Mouse (Mus musculus) intestine, embryonic 14.5 days (tissue): ENCODE measurements at regions not wholly inside any gene's neighbourhood (a gene's known extent, or its start where the extent isn't known, plus 50 kb on each side); places are given as distances from the start of the nearest gene placed in this dataset.

Experiments used
- ATAC-seq: fragments of 200-750 bp; cut with Nextera tagmentation; replicated peaks from 2 replicates; pipeline ENCODE4 v1.8.0; 2017; ENCODE audit warnings: low read depth, moderate number of reproducible peaks, moderate TSS enrichment, moderate library complexity; ENCODE audit not compliant: low FRiP score, low TSS enrichment
- DNase-seq: peaks from one replicate; pipeline ENCODE4 v3.0.0-alpha.2; 2018; ENCODE audit warnings: low spot score
- H3K27ac ChIP-seq: fragments of 300-500 bp; sonication (generic); 2 replicates; pipeline ENCODE4 v1.5.1; 2014; ENCODE audit warnings: low read depth, mild to moderate bottlenecking, control low read depth
- H3K27me3 ChIP-seq: fragments of 300-500 bp; sonication (generic); replicated peaks from 2 replicates; pipeline ENCODE4 v1.6.1; 2014; ENCODE audit warnings: low read length, control low read depth; ENCODE audit not compliant: control insufficient read depth, insufficient read depth
- H3K36me3 ChIP-seq: fragments of 300-500 bp; sonication (generic); 2 replicates; pipeline ENCODE4 v1.6.1; 2014; ENCODE audit warnings: low read length, control low read depth; ENCODE audit not compliant: control insufficient read depth, insufficient read depth
- H3K4me1 ChIP-seq: fragments of 300-500 bp; sonication (generic); replicated peaks from 2 replicates; pipeline ENCODE4 v1.6.1; 2014; ENCODE audit warnings: low read length, control low read depth, mixed read lengths; ENCODE audit not compliant: control insufficient read depth, insufficient read depth
- H3K4me2 ChIP-seq: fragments of 300-500 bp; sonication (generic); 2 replicates; pipeline ENCODE4 v1.6.1; 2014; ENCODE audit warnings: low read length
- H3K4me3 ChIP-seq: fragments of 300-500 bp; sonication (generic); 2 replicates; pipeline ENCODE4 v1.5.1; 2014; ENCODE audit warnings: low read depth, low read length, control low read depth, mixed read lengths
- H3K9ac ChIP-seq: fragments of 300-500 bp; sonication (generic); 2 replicates; pipeline ENCODE4 v1.6.1; 2014; ENCODE audit warnings: mild to moderate bottlenecking, low read length
- H3K9me3 ChIP-seq: fragments of 300-500 bp; sonication (generic); 2 replicates; pipeline ENCODE4 v1.6.1; 2016; ENCODE audit warnings: low read length, control low read depth; ENCODE audit not compliant: control insufficient read depth
- WGBS: fragments of 180-500 bp; shearing (Covaris S2); extraction: QIAGEN DNeasy Blood & Tissue Kit; methylation state at CpG from one replicate; pipeline ENCODE4 v1.1.7; 2014; 5-methylcytosine and 5-hydroxymethylcytosine counted together

- no peak overlapping the region for H3K4me3 ChIP-seq
- no peaks in the 10 kb centered on the region for H3K27me3 ChIP-seq
- DNase-seq: no peak
- 74% methylated on average over 4 of the region's 4 CpGs for WGBS
- H3K36me3 ChIP-seq: no peaks in the 10 kb centered on the region
- H3K4me1 ChIP-seq: no peaks in the 10 kb centered on the region
- no peak overlapping the region for H3K27ac ChIP-seq
- ATAC-seq: no peak
- no peak overlapping the region for H3K4me2 ChIP-seq
- H3K9me3 ChIP-seq: no peaks in the 10 kb centered on the region
- H3K9ac ChIP-seq: no peak overlapping the region
Measured at GRCm38 (mm10) chr12:95937705-95938104, 245.7 kb downstream of the Flrt2 start.

GRCm38 (mm10) chr12:95940465-95941012 is 248.5 kb downstream of the Flrt2 start:
- H3K27me3 ChIP-seq: no peaks in the 10 kb centered on the region
- no peak for DNase-seq
- no peaks in the 10 kb centered on the region for H3K36me3 ChIP-seq
- no peaks in the 10 kb centered on the region for H3K9me3 ChIP-seq
- no peak overlapping the region for H3K9ac ChIP-seq
- 80% methylated on average over 1 of the region's 1 CpGs for WGBS
- no peak overlapping the region for H3K4me3 ChIP-seq
- no peak overlapping the region for H3K27ac ChIP-seq
- no peaks in the 10 kb centered on the region for H3K4me1 ChIP-seq
- H3K4me2 ChIP-seq: no peak overlapping the region
- ATAC-seq: no peak

DNA sequence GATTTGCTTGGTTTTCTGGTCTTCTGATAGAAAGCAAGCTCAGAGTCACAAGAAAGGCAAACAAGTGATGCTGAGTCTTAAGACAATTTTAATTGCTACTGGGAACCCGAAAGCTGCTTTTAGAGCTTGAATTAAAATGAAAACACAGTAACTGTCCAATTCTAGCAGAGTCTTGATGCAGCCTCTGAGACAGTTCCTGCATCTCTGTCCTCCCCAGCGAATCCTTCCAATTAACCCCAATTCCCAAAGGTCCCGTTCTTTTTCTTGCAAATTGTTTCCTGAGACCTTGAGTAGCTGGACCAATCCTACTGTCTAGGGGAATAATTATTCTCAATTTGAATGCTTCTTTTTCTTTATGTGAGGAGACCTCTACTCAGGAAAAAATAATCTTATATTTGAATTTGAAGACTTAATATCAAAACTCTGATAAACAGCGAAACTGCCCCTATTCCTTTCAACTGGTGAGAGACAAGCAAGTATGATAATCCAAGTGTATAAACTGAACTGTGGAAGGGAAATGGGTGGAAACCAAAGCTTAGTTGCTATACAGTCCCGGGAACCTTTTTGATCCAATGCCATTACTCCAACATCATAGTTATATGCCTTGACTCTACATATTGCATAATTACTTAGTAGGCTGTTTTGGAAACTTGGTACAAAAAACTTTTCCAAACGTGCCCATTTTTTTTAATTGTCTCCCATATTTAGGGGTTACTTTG is 267.9 kb downstream of the Flrt2 start:
- Histone ChIP-seq H3K27me3 (no peaks in the 10 kb centered on the region), H3K36me3 (no peaks in the 10 kb centered on the region), H3K9ac (no peak overlapping the region), H3K4me3 (no peak overlapping the region), H3K4me1 (no peaks in the 10 kb centered on the region), H3K9me3 (no peaks in the 10 kb centered on the region), H3K4me2 (no peak overlapping the region), H3K27ac (no peak overlapping the region)
- WGBS: 84% methylated on average over 6 of the region's 6 CpGs
- ATAC-seq (no peak), DNase-seq (no peak)

DNA sequence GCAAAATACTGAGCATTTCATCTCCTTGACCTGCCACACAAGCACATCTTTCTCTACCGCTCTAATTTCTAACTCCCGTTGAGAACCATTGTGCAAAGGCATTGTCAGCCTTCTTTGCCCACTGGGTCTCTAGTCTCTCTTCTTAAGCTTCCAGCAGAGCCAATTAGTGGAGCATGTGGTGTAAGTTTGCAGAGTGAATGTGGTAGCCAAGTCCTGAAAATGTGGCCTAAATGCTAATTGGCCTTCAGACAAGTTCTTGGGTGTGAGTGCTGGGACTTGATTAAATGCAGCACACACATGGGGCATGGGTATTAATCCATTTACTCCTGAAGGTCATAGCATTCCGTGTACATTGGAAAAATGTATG is 268.5 kb downstream of the Flrt2 start:
- ATAC-seq (no peak), DNase-seq (no peak)
- WGBS: 70% methylated on average over 3 of the region's 3 CpGs
- H3K4me2 ChIP-seq: no peak overlapping the region
- no peak overlapping the region for H3K4me3 ChIP-seq
- no peaks in the 10 kb centered on the region for H3K27me3 ChIP-seq
- H3K9me3 ChIP-seq: no peaks in the 10 kb centered on the region
- no peak overlapping the region for H3K9ac ChIP-seq
- H3K36me3 ChIP-seq: no peaks in the 10 kb centered on the region
- no peak overlapping the region for H3K27ac ChIP-seq
- no peaks in the 10 kb centered on the region for H3K4me1 ChIP-seq

- ATAC-seq: no peak
- no peaks in the 10 kb centered on the region for H3K9me3 ChIP-seq
- no peaks in the 10 kb centered on the region for H3K36me3 ChIP-seq
- H3K4me1 ChIP-seq: no peaks in the 10 kb centered on the region
- H3K27ac ChIP-seq: no peak overlapping the region
- H3K4me3 ChIP-seq: no peak overlapping the region
- no peak overlapping the region for H3K9ac ChIP-seq
- no peaks in the 10 kb centered on the region for H3K27me3 ChIP-seq
- no peak for DNase-seq
- 57% methylated on average over 4 of the region's 4 CpGs for WGBS
- H3K4me2 ChIP-seq: no peak overlapping the region
Measured at GRCm38 (mm10) chr12:95962817-95963216, 270.8 kb downstream of the Flrt2 start.

GRCm38 (mm10) chr12:95988669-95989288 is 296.8 kb downstream of the Flrt2 start:
- no peaks in the 10 kb centered on the region for H3K4me1 ChIP-seq
- H3K27ac ChIP-seq: no peak overlapping the region
- WGBS: 79% methylated on average over 5 of the region's 5 CpGs
- ATAC-seq: no peak
- H3K36me3 ChIP-seq: no peaks in the 10 kb centered on the region
- H3K27me3 ChIP-seq: no peaks in the 10 kb centered on the region
- H3K4me3 ChIP-seq: no peak overlapping the region
- no peak overlapping the region for H3K4me2 ChIP-seq
- H3K9me3 ChIP-seq: no peaks in the 10 kb centered on the region
- DNase-seq: no peak
- no peak overlapping the region for H3K9ac ChIP-seq

- Histone ChIP-seq H3K4me3 (no peak overlapping the region), H3K36me3 (no peaks in the 10 kb centered on the region), H3K27ac (no peak overlapping the region), H3K4me1 (no peaks in the 10 kb centered on the region), H3K27me3 (no peaks in the 10 kb centered on the region), H3K9ac (no peak overlapping the region), H3K4me2 (no peak overlapping the region), H3K9me3 (no peaks in the 10 kb centered on the region)
- no peak for ATAC-seq
- DNase-seq: no peak
- WGBS: 52% methylated on average over 2 of the region's 2 CpGs
Measured at GRCm38 (mm10) chr12:95994963-95995362, 302.9 kb downstream of the Flrt2 start.

DNA sequence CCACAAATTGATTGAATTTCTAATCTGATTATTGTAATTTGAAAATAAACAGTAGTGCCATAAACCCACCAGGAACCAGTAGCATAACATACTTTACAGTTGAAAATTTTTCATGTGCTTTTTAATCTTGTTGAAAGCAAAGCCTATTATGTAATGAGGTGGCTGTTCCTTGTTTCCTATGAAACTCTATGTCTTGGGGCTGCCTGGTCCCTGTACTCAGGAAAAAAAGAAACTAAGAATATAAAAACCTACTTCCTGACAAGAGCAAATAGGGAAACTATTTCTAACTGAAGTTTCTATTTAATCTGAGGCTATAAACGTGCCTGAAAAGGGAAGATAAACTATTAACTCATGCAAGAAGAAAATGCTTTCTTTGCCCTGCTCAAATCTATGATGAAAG is 338.2 kb downstream of the Flrt2 start:
- Histone ChIP-seq H3K4me2 (no peak overlapping the region), H3K4me1 (no peaks in the 10 kb centered on the region), H3K27me3 (no peaks in the 10 kb centered on the region), H3K27ac (no peak overlapping the region), H3K9me3 (no peaks in the 10 kb centered on the region), H3K9ac (no peak overlapping the region), H3K4me3 (no peak overlapping the region), H3K36me3 (no peaks in the 10 kb centered on the region)
- ATAC-seq: no peak
- 39% methylated on average over 1 of the region's 1 CpGs for WGBS
- DNase-seq: no peak

- no peaks in the 10 kb centered on the region for H3K9me3 ChIP-seq
- no peak overlapping the region for H3K4me2 ChIP-seq
- DNase-seq (no peak), ATAC-seq (no peak)
- no peaks in the 10 kb centered on the region for H3K36me3 ChIP-seq
- H3K4me1 ChIP-seq: no peaks in the 10 kb centered on the region
- no peak overlapping the region for H3K4me3 ChIP-seq
- H3K27me3 ChIP-seq: no peaks in the 10 kb centered on the region
- WGBS: 85% methylated on average over 4 of the region's 4 CpGs
- H3K9ac ChIP-seq: no peak overlapping the region
- no peak overlapping the region for H3K27ac ChIP-seq
Measured at GRCm38 (mm10) chr12:96075365-96075764, 383.3 kb downstream of the Flrt2 start.
